Mouse (Mus musculus): ENCODE measurements around the gene Lmx1a.

Lmx1a gene

GRCm38 (mm10) chr1:167694731-167695130 is 5.7 kb downstream of the Lmx1a start:
- DNase-seq (ENCODE audit: low spot score) = no peak

- DNase-seq (ENCODE audit: low spot score) = no peak
Observed at GRCm38 (mm10) chr1:167695910-167696459, 6.9 kb downstream of the Lmx1a start.

GRCm38 (mm10) chr1:167699706-167700105 is 10.7 kb downstream of the Lmx1a start:
- no peak for DNase-seq (ENCODE audit: low spot score)

- DNase-seq (ENCODE audit: low spot score) = no peak
Observed at GRCm38 (mm10) chr1:167700221-167700620, 11.2 kb downstream of the Lmx1a start.

- DNase-seq (ENCODE audit: low spot score) = no peak
Observed at GRCm38 (mm10) chr1:167705527-167705926, 16.5 kb downstream of the Lmx1a start.

GRCm38 (mm10) chr1:167708761-167709160 is 19.7 kb downstream of the Lmx1a start:
- DNase-seq (ENCODE audit: low spot score) = no peak

GRCm38 (mm10) chr1:167715730-167716341 is 26.8 kb downstream of the Lmx1a start:
- DNase-seq (ENCODE audit: low spot score) = no peak

GRCm38 (mm10) chr1:167734471-167734870 is 45.4 kb downstream of the Lmx1a start:
- DNase-seq (ENCODE audit: low spot score) = no peak

- no peak for DNase-seq (ENCODE audit: low spot score)
Observed at GRCm38 (mm10) chr1:167736793-167737192, 47.8 kb downstream of the Lmx1a start.

GRCm38 (mm10) chr1:167739286-167739685 is 50.2 kb downstream of the Lmx1a start:
- DNase-seq (ENCODE audit: low spot score) = no peak

GRCm38 (mm10) chr1:167746676-167747075 is 57.6 kb downstream of the Lmx1a start:
- no peak for DNase-seq (ENCODE audit: low spot score)

- no peak for DNase-seq (ENCODE audit: low spot score)
Observed at GRCm38 (mm10) chr1:167752661-167753060, 63.6 kb downstream of the Lmx1a start.

- no peak for DNase-seq (ENCODE audit: low spot score)
Observed at GRCm38 (mm10) chr1:167754085-167754484, 65.0 kb downstream of the Lmx1a start.

- no peak for DNase-seq (ENCODE audit: low spot score)
Observed at GRCm38 (mm10) chr1:167754636-167755522, 65.8 kb downstream of the Lmx1a start.

GRCm38 (mm10) chr1:167758208-167758607 is 69.2 kb downstream of the Lmx1a start:
- no peak for DNase-seq (ENCODE audit: low spot score)

- no peak for DNase-seq (ENCODE audit: low spot score)
Observed at GRCm38 (mm10) chr1:167760307-167760706, 71.3 kb downstream of the Lmx1a start.

- no peak for DNase-seq (ENCODE audit: low spot score)
Observed at GRCm38 (mm10) chr1:167761785-167762223, 72.8 kb downstream of the Lmx1a start.

- DNase-seq (ENCODE audit: low spot score) = no peak
Observed at GRCm38 (mm10) chr1:167766619-167767018, 77.6 kb downstream of the Lmx1a start.

- no peak for DNase-seq (ENCODE audit: low spot score)
Observed at GRCm38 (mm10) chr1:167770457-167770856, 81.4 kb downstream of the Lmx1a start.

- DNase-seq (ENCODE audit: low spot score) = no peak
Observed at GRCm38 (mm10) chr1:167779766-167780488, 90.9 kb downstream of the Lmx1a start.

GRCm38 (mm10) chr1:167781787-167782484 is 92.9 kb downstream of the Lmx1a start:
- DNase-seq (ENCODE audit: low spot score) = peak; percentile 71

- no peak for DNase-seq (ENCODE audit: low spot score)
Observed at GRCm38 (mm10) chr1:167784067-167784466, 95.0 kb downstream of the Lmx1a start.
